Mouse (Mus musculus): ENCODE data around the gene Spg11. TPM values are rescaled to one million over a fixed set of nuclear protein-coding genes. Genes with fewer than 3 reads are reported as not detected.
A peak's percentile ranks its signal among the peaks of the same experiment; 100 is the strongest.

The Spg11 gene
- polyA plus RNA-seq, 1 experiment, result 6.6 TPM

DNA sequence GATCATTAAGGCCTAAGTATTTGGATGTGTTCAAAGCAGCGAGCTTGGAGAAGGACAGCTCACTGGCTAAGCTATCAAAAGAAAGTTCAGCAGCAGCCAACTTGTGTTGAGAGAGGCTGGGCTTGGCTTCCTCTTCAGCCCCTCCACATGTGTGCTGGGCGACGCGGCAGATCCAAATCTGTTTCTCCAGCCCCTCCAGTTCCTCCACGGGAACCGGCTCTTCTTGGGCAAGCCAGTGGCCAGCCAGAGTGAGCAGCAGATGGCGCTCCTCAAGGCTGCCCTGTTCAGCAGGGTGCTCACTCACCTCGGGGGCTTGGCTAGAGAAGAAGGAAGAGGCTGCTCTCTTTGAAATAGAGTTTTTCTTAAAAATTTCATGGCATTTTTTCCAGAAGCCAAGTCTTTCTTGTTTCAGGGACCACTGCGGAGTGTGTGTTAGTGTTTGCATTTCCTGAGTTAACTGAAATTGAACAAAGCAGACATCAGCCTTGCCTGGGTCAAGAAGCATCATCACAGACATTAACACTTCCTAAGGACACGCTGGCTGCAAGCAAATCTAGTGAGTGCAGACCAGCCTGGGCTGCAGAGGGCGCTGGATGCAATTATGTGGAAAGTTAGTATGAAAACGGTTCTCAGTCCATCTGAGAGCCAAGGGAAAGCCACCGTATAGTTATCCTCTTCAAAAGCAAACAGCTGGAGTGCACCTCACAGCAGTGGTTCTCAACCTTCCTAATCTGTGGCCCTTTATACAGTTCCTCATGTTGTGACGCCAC lies 52.8 kb downstream of the Spg11 start:
- H3K4me3 ChIP-seq (ENCODE audit: insufficient read depth, low read depth, low read length), result no peak overlapping the region
- TF ChIP-seq POLR2A (IDR thresholded peaks at IDR 0.05; ENCODE audit: low read depth, low read length) (no peak), CTCF (conservative IDR thresholded peaks at IDR 0.05; ENCODE audit: insufficient read depth, insufficient read length, low read depth, low read length) (peak; percentile 24; the same call in 1 of the 2 replicates)
- DNase-seq, result no peak
- H3K27me3 ChIP-seq (replicated peaks; ENCODE audit: control insufficient read depth, insufficient read depth, low read length), result no peaks in the 10 kb centered on the region
- no peak overlapping the region for H3K27ac ChIP-seq (ENCODE audit: insufficient read depth, low read depth, low read length)
- WGBS, result 60% methylated on average over 14 of the region's 14 CpGs
- H3K36me3 ChIP-seq (ENCODE audit: control insufficient read depth, insufficient read depth, low read length), result no peaks in the 10 kb centered on the region; the same call in 1 of the 2 replicates
- H3K4me1 ChIP-seq (ENCODE audit: control insufficient read depth, insufficient read depth, low read length), result peaks cover 2% of the 10 kb centered on the region; the same call in 1 of the 2 replicates

- WGBS, result 87% methylated on average over 11 of the region's 11 CpGs
- H3K27ac ChIP-seq (ENCODE audit: insufficient read depth, low read depth, low read length), result no peak overlapping the region
- no peak for DNase-seq
These were observed 58.6 kb downstream of the Spg11 start for GRCm38 (mm10) chr2:122059365-122060115.

GRCm38 (mm10) chr2:122043926-122044325 lies 74.3 kb downstream of the Spg11 start:
- TF ChIP-seq CTCF (conservative IDR thresholded peaks at IDR 0.05; ENCODE audit: insufficient read depth, insufficient read length, low read depth, low read length), result no peak
- TF ChIP-seq POLR2A (IDR thresholded peaks at IDR 0.05; ENCODE audit: low read depth, low read length), result no peak
- H3K4me1 ChIP-seq (ENCODE audit: control insufficient read depth, insufficient read depth, low read length), result no peaks in the 10 kb centered on the region
- H3K36me3 ChIP-seq (ENCODE audit: control insufficient read depth, insufficient read depth, low read length), result peaks cover 3% of the 10 kb centered on the region
- no peak overlapping the region for H3K4me3 ChIP-seq (ENCODE audit: insufficient read depth, low read depth, low read length)
- H3K27ac ChIP-seq (ENCODE audit: insufficient read depth, low read depth, low read length), result no peak overlapping the region
- no peaks in the 10 kb centered on the region for H3K27me3 ChIP-seq (replicated peaks; ENCODE audit: control insufficient read depth, insufficient read depth, low read length)
- DNase-seq, result no peak

More at GRCm38 (mm10) chr2:122059365-122060115, 58.6 kb downstream of the Spg11 start:
- TF ChIP-seq POLR2A (IDR thresholded peaks at IDR 0.05; ENCODE audit: low read depth, low read length) (no peak), CTCF (conservative IDR thresholded peaks at IDR 0.05; ENCODE audit: insufficient read depth, insufficient read length, low read depth, low read length) (no peak)
- Histone ChIP-seq H3K27me3 (replicated peaks; ENCODE audit: control insufficient read depth, insufficient read depth, low read length) (no peaks in the 10 kb centered on the region), H3K4me1 (ENCODE audit: control insufficient read depth, insufficient read depth, low read length) (peaks cover 2% of the 10 kb centered on the region; the same call in 1 of the 2 replicates), H3K4me3 (ENCODE audit: insufficient read depth, low read depth, low read length) (no peak overlapping the region), H3K36me3 (ENCODE audit: control insufficient read depth, insufficient read depth, low read length) (no peaks in the 10 kb centered on the region; the same call in 1 of the 2 replicates)

GRCm38 (mm10) chr2:122036064-122036463 lies 82.1 kb downstream of the Spg11 start:
- no peaks in the 10 kb centered on the region for H3K27me3 ChIP-seq (replicated peaks; ENCODE audit: control insufficient read depth, insufficient read depth, low read length)
- no peak overlapping the region for H3K4me3 ChIP-seq (ENCODE audit: insufficient read depth, low read depth, low read length)
- no peak for DNase-seq
- no peaks in the 10 kb centered on the region for H3K4me1 ChIP-seq (ENCODE audit: control insufficient read depth, insufficient read depth, low read length)
- H3K36me3 ChIP-seq (ENCODE audit: control insufficient read depth, insufficient read depth, low read length), result no peaks in the 10 kb centered on the region; the same call in 1 of the 2 replicates
- no peak overlapping the region for H3K27ac ChIP-seq (ENCODE audit: insufficient read depth, low read depth, low read length)
- no peak for TF ChIP-seq POLR2A (IDR thresholded peaks at IDR 0.05; ENCODE audit: low read depth, low read length)
- 94% methylated on average over 3 of the region's 3 CpGs for WGBS

DNA sequence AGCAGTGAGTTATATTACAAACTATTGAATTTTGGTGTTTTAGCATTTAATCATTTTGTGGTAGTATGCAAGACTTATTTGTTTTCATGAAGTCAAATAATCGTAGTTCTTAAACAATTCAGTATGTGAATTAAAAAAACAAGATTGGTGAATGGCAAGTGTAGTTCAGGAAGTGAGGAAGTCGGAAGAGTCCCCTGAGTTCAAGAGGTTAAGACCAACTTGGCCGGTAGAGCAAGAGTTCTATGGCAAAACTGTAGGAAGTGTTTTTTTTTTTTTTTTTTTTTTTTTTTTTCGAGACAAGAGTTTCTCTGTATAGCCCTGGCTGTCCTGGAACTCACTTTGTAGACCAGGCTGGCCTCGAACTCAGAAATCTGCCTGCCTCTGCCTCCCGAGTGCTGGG lies 86.2 kb downstream of the Spg11 start:
- Histone ChIP-seq H3K4me1 (ENCODE audit: control insufficient read depth, insufficient read depth, low read length) (peaks cover 2% of the 10 kb centered on the region; the same call in 1 of the 2 replicates), H3K27me3 (replicated peaks; ENCODE audit: control insufficient read depth, insufficient read depth, low read length) (no peaks in the 10 kb centered on the region), H3K36me3 (ENCODE audit: control insufficient read depth, insufficient read depth, low read length) (no peaks in the 10 kb centered on the region; the same call in 1 of the 2 replicates), H3K4me3 (ENCODE audit: insufficient read depth, low read depth, low read length) (no peak overlapping the region), H3K27ac (ENCODE audit: insufficient read depth, low read depth, low read length) (no peak overlapping the region)
- DNase-seq, result no peak
- TF ChIP-seq CTCF (conservative IDR thresholded peaks at IDR 0.05; ENCODE audit: insufficient read depth, insufficient read length, low read depth, low read length) (no peak), POLR2A (IDR thresholded peaks at IDR 0.05; ENCODE audit: low read depth, low read length) (no peak)
- 70% methylated on average over 6 of the region's 6 CpGs for WGBS

DNA sequence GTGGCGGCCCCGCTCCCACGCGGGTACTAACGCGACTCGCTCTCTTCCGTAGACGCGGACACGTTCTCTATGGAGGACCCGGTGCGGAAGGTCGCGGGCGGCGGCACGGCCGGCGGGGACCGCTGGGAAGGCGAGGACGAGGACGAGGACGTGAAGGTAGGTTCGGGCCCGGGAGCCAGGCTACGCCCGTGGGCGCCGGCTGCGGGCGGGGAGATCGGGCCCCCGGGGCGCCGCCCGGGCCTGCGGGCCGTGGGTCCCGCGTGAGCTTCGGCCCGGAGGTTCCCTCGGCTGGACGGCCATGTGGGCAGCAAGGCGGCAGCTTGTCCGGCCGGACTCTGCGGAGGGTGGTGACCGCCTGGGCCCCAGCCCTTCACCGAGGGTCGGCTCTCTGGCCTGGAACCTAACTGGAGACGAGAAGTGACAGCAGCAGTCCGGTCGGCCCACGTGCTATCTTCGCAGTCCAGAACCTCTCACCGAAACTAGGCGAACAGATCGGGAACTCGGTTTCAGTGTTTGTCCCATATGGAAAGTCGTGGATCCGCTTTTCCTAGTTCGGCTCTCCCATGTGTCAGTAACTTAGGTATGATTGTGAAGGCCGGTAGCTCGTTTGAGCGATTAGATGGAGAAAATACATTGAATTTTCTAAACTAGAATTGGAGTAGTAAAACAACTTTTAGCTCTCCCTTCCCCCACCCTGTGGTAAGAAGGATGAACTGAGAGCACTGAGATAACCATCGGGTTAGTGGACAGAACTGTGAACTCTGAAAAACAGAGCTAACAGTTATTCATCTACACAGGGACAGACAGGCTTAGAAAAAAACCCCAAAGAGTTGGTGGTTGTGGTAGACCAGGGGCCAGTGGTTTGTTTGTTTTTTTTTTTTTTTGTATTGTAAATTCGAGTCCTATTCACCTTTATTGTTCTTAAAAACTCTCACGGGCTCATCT lies 89.2 kb downstream of the Spg11 start:
- DNase-seq, result no peak
- under 1% methylated on average over 71 of the region's 71 CpGs for WGBS
- peak overlapping the region; percentile 79 for H3K27ac ChIP-seq (ENCODE audit: insufficient read depth, low read depth, low read length)
- H3K36me3 ChIP-seq (ENCODE audit: control insufficient read depth, insufficient read depth, low read length), result no peaks in the 10 kb centered on the region; the same call in 1 of the 2 replicates
- H3K27me3 ChIP-seq (replicated peaks; ENCODE audit: control insufficient read depth, insufficient read depth, low read length), result no peaks in the 10 kb centered on the region
- no peak for TF ChIP-seq POLR2A (IDR thresholded peaks at IDR 0.05; ENCODE audit: low read depth, low read length)
- no peak for TF ChIP-seq CTCF (conservative IDR thresholded peaks at IDR 0.05; ENCODE audit: insufficient read depth, insufficient read length, low read depth, low read length)
- peak overlapping the region; percentile 98 for H3K4me3 ChIP-seq (ENCODE audit: insufficient read depth, low read depth, low read length)
- H3K4me1 ChIP-seq (ENCODE audit: control insufficient read depth, insufficient read depth, low read length), result peaks cover 2% of the 10 kb centered on the region; the same call in 1 of the 2 replicates
